Mouse (Mus musculus): ENCODE measurements around the gene Vpreb3.
A peak's percentile ranks its signal among the peaks of the same experiment; 100 is the strongest.

The Vpreb3 gene

GRCm38 (mm10) chr10:75942736-75943477, at the start of gene Vpreb3:
TSS of gene Vpreb3 (plus strand) at chr10:75943057.
- no peak for DNase-seq

GRCm38 (mm10) chr10:75893089-75893750, 49.6 kb upstream of the Vpreb3 start, which contains the start of gene Derl3:
TSS of gene Derl3 (plus strand) at chr10:75893413.
- peak; percentile 94 to 98 for DNase-seq

GRCm38 (mm10) chr10:75894601-75895000, 48.3 kb upstream of the Vpreb3 start:
- no peak for DNase-seq

GRCm38 (mm10) chr10:75895730-75896129, 47.1 kb upstream of the Vpreb3 start:
- DNase-seq, result no peak

- no peak for DNase-seq
Observed at GRCm38 (mm10) chr10:75896208-75896607, 46.6 kb upstream of the Vpreb3 start.

GRCm38 (mm10) chr10:75897373-75897772, 45.5 kb upstream of the Vpreb3 start:
- DNase-seq, result peak; percentile 81 to 87

- no peak for DNase-seq
Observed at GRCm38 (mm10) chr10:75898039-75898564, 44.8 kb upstream of the Vpreb3 start.

- no peak for DNase-seq
Observed at GRCm38 (mm10) chr10:75898846-75899245, 44.0 kb upstream of the Vpreb3 start.

GRCm38 (mm10) chr10:75904391-75904790, 38.5 kb upstream of the Vpreb3 start:
- DNase-seq, result no peak

- no peak for DNase-seq
Observed at GRCm38 (mm10) chr10:75906882-75907281, 36.0 kb upstream of the Vpreb3 start.

- no peak for DNase-seq
Observed at GRCm38 (mm10) chr10:75910698-75911097, 32.2 kb upstream of the Vpreb3 start.

- DNase-seq, result no peak
Observed at GRCm38 (mm10) chr10:75913013-75913589, 29.8 kb upstream of the Vpreb3 start.

- no peak for DNase-seq
Observed at GRCm38 (mm10) chr10:75915557-75915956, 27.3 kb upstream of the Vpreb3 start.

- no peak for DNase-seq
Observed at GRCm38 (mm10) chr10:75916840-75917239, 26.0 kb upstream of the Vpreb3 start.

- DNase-seq, result no peak
Observed at GRCm38 (mm10) chr10:75919026-75919425, 23.8 kb upstream of the Vpreb3 start.

- DNase-seq, result peak; percentile 97 to 98
Observed at GRCm38 (mm10) chr10:75921026-75921725, 21.7 kb upstream of the Vpreb3 start, which contains the start of gene Smarcb1. TSS of gene Smarcb1 (minus strand) at chr10:75921617.

GRCm38 (mm10) chr10:75921726-75922560, 20.9 kb upstream of the Vpreb3 start:
- DNase-seq, result peak; percentile 49 to 56

- DNase-seq, result no peak
Observed at GRCm38 (mm10) chr10:75924324-75924723, 18.5 kb upstream of the Vpreb3 start.

- no peak for DNase-seq
Observed at GRCm38 (mm10) chr10:75926396-75926795, 16.5 kb upstream of the Vpreb3 start.

- DNase-seq, result no peak
Observed at GRCm38 (mm10) chr10:75930304-75930703, 12.6 kb upstream of the Vpreb3 start.

GRCm38 (mm10) chr10:75931311-75931710, 11.5 kb upstream of the Vpreb3 start:
- no peak for DNase-seq

Measured in cerebellum, adult 18-20 months (tissue).